Mouse (Mus musculus): ENCODE measurements around the gene Bves. TPM values are rescaled to one million over a fixed set of nuclear protein-coding genes. Genes with fewer than 3 reads are reported as not detected.
"Not testable (repeated sequence)": the region's sequence is repeated elsewhere in the genome, so short reads cannot be mapped to it uniquely, and the experiment has no call there.

Gene Bves
- 65.6 and 66.4 TPM in 2 replicates for polyA plus RNA-seq (2016; fragmentation: Nextera tagmentation; extraction: Ambion mirVana)

GRCm38 (mm10) chr10:45335434-45336422, at the start of gene Bves:
Gene Bves, plus strand, starts transcription at chr10:45335772.
- under 1% methylated on average over 116 of the region's 116 CpGs for WGBS
- no peaks in the 10 kb centered on the region for H3K9me3 ChIP-seq (replicated peaks)
- peaks cover 20% of the 10 kb centered on the region for H3K4me1 ChIP-seq (replicated peaks)

GRCm38 (mm10) chr10:45288351-45288750, 47.2 kb upstream of the Bves start:
- 46% methylated on average over 7 of the region's 7 CpGs for WGBS
- Histone ChIP-seq H3K4me1 (replicated peaks) (peaks cover 22% of the 10 kb centered on the region), H3K4me2 (peak overlapping the region; percentile 91), H3K36me3 (no peaks in the 10 kb centered on the region), H3K9ac (peak overlapping the region; percentile 29), H3K4me3 (peak overlapping the region; percentile 70), H3K27ac (ENCODE audit: poor library complexity, severe bottlenecking) (no peak overlapping the region), H3K27me3 (replicated peaks) (0 out of 2 replicates have a peak, but pooled peaks cover 3% of the 10 kb centered on the region), H3K9me3 (replicated peaks) (no peaks in the 10 kb centered on the region)
- no peak for ATAC-seq (ENCODE audit: insufficient number of reproducible peaks, low FRiP score)

More at GRCm38 (mm10) chr10:45335434-45336422, at the start of gene Bves:
- peak; percentile 88 for ATAC-seq (ENCODE audit: insufficient number of reproducible peaks, low FRiP score)
- Histone ChIP-seq H3K4me3 (peak within 1 kb of the TSS; percentile 87), H3K36me3 (peaks cover 14% of the 10 kb centered on the region), H3K4me2 (peak within 1 kb of the TSS; percentile 69), H3K27me3 (replicated peaks) (no peaks in the 10 kb centered on the region), H3K27ac (ENCODE audit: poor library complexity, severe bottlenecking) (peak within 1 kb of the TSS; percentile 93), H3K9ac (peak within 1 kb of the TSS; percentile 94)

DNA sequence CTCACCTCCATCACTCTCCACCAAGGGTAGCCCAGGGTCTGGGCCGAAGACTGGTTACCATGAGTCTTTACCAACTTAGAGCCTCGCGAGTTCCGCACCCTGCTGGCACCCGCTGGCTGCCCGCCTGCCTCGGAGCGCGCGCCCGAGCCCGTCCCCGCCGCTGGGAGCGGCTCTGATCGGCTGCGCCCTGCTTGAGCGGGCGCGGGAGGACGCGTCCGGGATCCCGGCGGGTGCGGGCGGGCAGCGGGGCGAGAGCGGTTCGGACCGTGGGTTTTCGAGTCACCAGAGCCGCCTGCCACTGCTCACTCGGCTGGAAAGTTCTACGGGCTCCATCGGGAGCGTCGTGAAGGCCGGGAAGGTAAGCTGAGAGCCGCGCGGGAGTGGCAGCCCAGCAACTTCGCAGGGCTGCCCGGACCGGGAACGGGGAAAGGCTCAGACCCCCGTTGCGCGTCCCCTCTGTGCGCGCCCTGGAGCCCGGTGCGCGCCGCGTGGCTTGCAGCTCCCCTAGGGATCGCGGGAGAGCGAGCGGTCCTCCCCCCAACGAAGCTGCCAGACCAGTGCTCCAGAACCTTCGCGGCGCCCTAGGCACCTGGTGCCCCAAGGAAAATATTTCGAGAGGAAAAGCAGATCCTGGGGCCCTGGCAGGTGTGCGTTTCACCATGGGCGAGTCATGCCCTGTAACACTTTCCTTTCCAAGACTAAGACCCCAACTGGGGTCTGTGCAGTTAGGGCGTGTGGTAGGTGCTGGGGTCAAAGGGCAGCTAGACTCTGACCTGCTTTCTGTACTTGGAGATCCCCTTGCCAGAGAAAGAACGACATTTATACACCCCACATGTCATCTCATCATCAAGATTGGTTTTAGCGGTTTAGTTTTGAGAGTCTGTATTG, 46.1 kb upstream of the Bves start:
- Histone ChIP-seq H3K9ac (peak overlapping the region; percentile 83), H3K27me3 (replicated peaks) (0 out of 2 replicates have a peak, but pooled peaks cover 3% of the 10 kb centered on the region), H3K4me1 (replicated peaks) (peaks cover 22% of the 10 kb centered on the region), H3K27ac (ENCODE audit: poor library complexity, severe bottlenecking) (peak overlapping the region; percentile 61), H3K9me3 (replicated peaks) (no peaks in the 10 kb centered on the region), H3K4me2 (peak overlapping the region; percentile 91), H3K4me3 (peak overlapping the region; percentile 70), H3K36me3 (no peaks in the 10 kb centered on the region)
- WGBS, result 1% methylated on average over 71 of the region's 71 CpGs
- peak; percentile 76 for ATAC-seq (ENCODE audit: insufficient number of reproducible peaks, low FRiP score)

- Histone ChIP-seq H3K9ac (no peak overlapping the region), H3K4me1 (replicated peaks) (peaks cover 15% of the 10 kb centered on the region), H3K4me2 (peak overlapping the region; percentile 38; the same call in 1 of the 2 replicates), H3K27me3 (replicated peaks) (0 out of 2 replicates have a peak, but pooled peaks cover 3% of the 10 kb centered on the region), H3K36me3 (no peaks in the 10 kb centered on the region), H3K9me3 (replicated peaks) (no peaks in the 10 kb centered on the region), H3K4me3 (no peak overlapping the region), H3K27ac (ENCODE audit: poor library complexity, severe bottlenecking) (no peak overlapping the region)
- ATAC-seq (ENCODE audit: insufficient number of reproducible peaks, low FRiP score), result no peak
- WGBS, result 53% methylated on average over 5 of the region's 5 CpGs
These were observed 45.0 kb upstream of the Bves start for GRCm38 (mm10) chr10:45290618-45291017.

GRCm38 (mm10) chr10:45292159-45292558, 43.4 kb upstream of the Bves start:
- not testable (repeated sequence) for ATAC-seq (ENCODE audit: insufficient number of reproducible peaks, low FRiP score); H3K27me3 ChIP-seq (replicated peaks); H3K9ac ChIP-seq; H3K27ac ChIP-seq (ENCODE audit: poor library complexity, severe bottlenecking); H3K9me3 ChIP-seq (replicated peaks); H3K36me3 ChIP-seq; H3K4me3 ChIP-seq; H3K4me2 ChIP-seq
- peaks cover 14% of the 10 kb centered on the region for H3K4me1 ChIP-seq (replicated peaks)
- 41% methylated on average over 4 of the region's 4 CpGs for WGBS

GRCm38 (mm10) chr10:45295093-45295492, 40.5 kb upstream of the Bves start:
- Histone ChIP-seq H3K4me2 (no peak overlapping the region), H3K36me3 (no peaks in the 10 kb centered on the region), H3K9me3 (replicated peaks) (no peaks in the 10 kb centered on the region), H3K9ac (no peak overlapping the region), H3K4me3 (no peak overlapping the region), H3K27ac (ENCODE audit: poor library complexity, severe bottlenecking) (no peak overlapping the region), H3K4me1 (replicated peaks) (peaks cover 19% of the 10 kb centered on the region), H3K27me3 (replicated peaks) (no peaks in the 10 kb centered on the region)
- WGBS, result 75% methylated on average over 5 of the region's 5 CpGs
- ATAC-seq (ENCODE audit: insufficient number of reproducible peaks, low FRiP score), result no peak

- H3K9ac ChIP-seq, result no peak overlapping the region
- H3K4me1 ChIP-seq (replicated peaks), result peaks cover 10% of the 10 kb centered on the region; the same call in 1 of the 2 replicates
- no peak overlapping the region for H3K4me2 ChIP-seq
- 70% methylated on average over 6 of the region's 6 CpGs for WGBS
- H3K9me3 ChIP-seq (replicated peaks), result no peaks in the 10 kb centered on the region
- H3K27me3 ChIP-seq (replicated peaks), result no peaks in the 10 kb centered on the region
- H3K4me3 ChIP-seq, result no peak overlapping the region
- H3K36me3 ChIP-seq, result no peaks in the 10 kb centered on the region
- no peak overlapping the region for H3K27ac ChIP-seq (ENCODE audit: poor library complexity, severe bottlenecking)
- no peak for ATAC-seq (ENCODE audit: insufficient number of reproducible peaks, low FRiP score)
These were observed 37.1 kb upstream of the Bves start for GRCm38 (mm10) chr10:45298503-45298902.

DNA sequence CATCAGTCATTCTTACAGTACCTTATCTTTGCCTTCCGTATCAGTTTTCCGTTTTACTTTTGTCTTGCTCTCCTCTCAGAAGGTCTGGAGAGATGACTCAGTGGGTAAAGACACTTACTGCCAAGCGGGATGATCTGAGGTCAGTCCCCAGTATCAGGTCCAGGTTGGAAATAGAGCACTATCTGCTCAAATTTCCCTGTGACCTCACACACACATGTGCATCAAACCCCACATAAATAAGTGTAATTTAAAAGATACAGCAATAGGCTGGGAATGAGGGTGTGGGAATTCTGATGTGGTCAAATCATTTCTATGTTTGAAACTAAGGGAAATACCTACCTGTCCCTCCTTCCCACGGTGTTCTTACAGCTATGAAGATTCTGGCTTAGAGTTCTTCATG, 36.1 kb upstream of the Bves start:
- ATAC-seq (ENCODE audit: insufficient number of reproducible peaks, low FRiP score), result no peak
- Histone ChIP-seq H3K4me2 (no peak overlapping the region), H3K36me3 (no peaks in the 10 kb centered on the region), H3K9ac (no peak overlapping the region), H3K4me1 (replicated peaks) (peaks cover 17% of the 10 kb centered on the region; the same call in 1 of the 2 replicates), H3K27me3 (replicated peaks) (no peaks in the 10 kb centered on the region), H3K4me3 (no peak overlapping the region), H3K27ac (ENCODE audit: poor library complexity, severe bottlenecking) (no peak overlapping the region), H3K9me3 (replicated peaks) (no peaks in the 10 kb centered on the region)
- 56% methylated on average over 4 of the region's 4 CpGs for WGBS

- H3K4me2 ChIP-seq, result no peak overlapping the region
- 47% methylated on average over 14 of the region's 14 CpGs for WGBS
- H3K36me3 ChIP-seq, result no peaks in the 10 kb centered on the region
- no peak for ATAC-seq (ENCODE audit: insufficient number of reproducible peaks, low FRiP score)
- H3K27ac ChIP-seq (ENCODE audit: poor library complexity, severe bottlenecking), result no peak overlapping the region
- H3K27me3 ChIP-seq (replicated peaks), result no peaks in the 10 kb centered on the region
- no peak overlapping the region for H3K4me3 ChIP-seq
- H3K9me3 ChIP-seq (replicated peaks), result no peaks in the 10 kb centered on the region
- peaks cover 16% of the 10 kb centered on the region; the same call in 1 of the 2 replicates for H3K4me1 ChIP-seq (replicated peaks)
- no peak overlapping the region for H3K9ac ChIP-seq
These were observed 32.1 kb upstream of the Bves start for GRCm38 (mm10) chr10:45303315-45304036.

GRCm38 (mm10) chr10:45305173-45305572, 30.4 kb upstream of the Bves start:
- Histone ChIP-seq H3K4me3 (no peak overlapping the region), H3K4me1 (replicated peaks) (peaks cover 11% of the 10 kb centered on the region; the same call in 1 of the 2 replicates), H3K4me2 (no peak overlapping the region), H3K9me3 (replicated peaks) (no peaks in the 10 kb centered on the region), H3K27ac (ENCODE audit: poor library complexity, severe bottlenecking) (no peak overlapping the region), H3K36me3 (no peaks in the 10 kb centered on the region), H3K27me3 (replicated peaks) (no peaks in the 10 kb centered on the region), H3K9ac (no peak overlapping the region)
- 74% methylated on average over 5 of the region's 5 CpGs for WGBS
- ATAC-seq (ENCODE audit: insufficient number of reproducible peaks, low FRiP score), result no peak

Data from heart, embryonic 12.5 days (tissue).